Mouse (Mus musculus): ENCODE measurements around the gene Bcan. TPM values are rescaled to one million over a fixed set of nuclear protein-coding genes. Genes with fewer than 3 reads are reported as not detected.

Gene Bcan
- polyA plus RNA-seq, 1 experiment from 2014 or later, result not detected

DNA sequence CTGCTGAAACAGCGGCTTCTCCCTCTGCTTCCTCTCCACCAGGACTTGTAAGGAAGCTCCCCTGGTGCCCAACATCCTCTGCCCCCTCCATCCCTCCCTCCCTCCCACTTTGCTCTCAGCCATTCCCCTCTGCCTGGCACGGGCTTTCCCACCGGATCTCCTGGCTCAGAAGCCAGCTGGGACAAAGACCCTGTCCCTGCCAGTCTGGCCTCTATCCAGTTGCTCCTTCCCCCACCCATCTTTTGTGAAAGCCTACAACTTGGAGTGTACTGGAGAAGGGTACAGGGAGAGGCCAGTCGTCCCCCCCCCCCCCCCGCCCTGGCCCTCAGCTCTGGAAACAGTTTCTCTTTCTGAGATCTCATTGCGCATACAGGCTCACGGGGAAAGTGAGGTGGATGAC, 1.3 kb downstream of the Bcan start:
- Histone ChIP-seq H3K36me3 (replicated peaks; ENCODE audit: insufficient read depth, low read length) (no peaks in the 10 kb centered on the region), H3K27me3 (ENCODE audit: insufficient read depth, low read length) (peaks cover 97% of the 10 kb centered on the region), H3K9ac (replicated peaks) (no peak overlapping the region), H3K4me2 (ENCODE audit: low read depth, low read length) (no peak overlapping the region), H3K4me3 (ENCODE audit: low read depth, low read length) (no peak overlapping the region), H3K4me1 (ENCODE audit: insufficient read depth) (0 out of 2 replicates have a peak, but pooled peaks cover 4% of the 10 kb centered on the region), H3K9me3 (ENCODE audit: low read length) (no peaks in the 10 kb centered on the region), H3K27ac (ENCODE audit: low read depth) (no peak overlapping the region)
- DNase-seq (no peak), ATAC-seq (no peak)
- TF ChIP-seq CTCF (IDR thresholded peaks at IDR 0.05; ENCODE audit: low read depth) (no peak), EP300 (IDR thresholded peaks at IDR 0.05; ENCODE audit: low read depth) (no peak)
- 5% methylated on average over 6 of the region's 7 CpGs for WGBS (ENCODE audit: insufficient replicate concordance)

DNA sequence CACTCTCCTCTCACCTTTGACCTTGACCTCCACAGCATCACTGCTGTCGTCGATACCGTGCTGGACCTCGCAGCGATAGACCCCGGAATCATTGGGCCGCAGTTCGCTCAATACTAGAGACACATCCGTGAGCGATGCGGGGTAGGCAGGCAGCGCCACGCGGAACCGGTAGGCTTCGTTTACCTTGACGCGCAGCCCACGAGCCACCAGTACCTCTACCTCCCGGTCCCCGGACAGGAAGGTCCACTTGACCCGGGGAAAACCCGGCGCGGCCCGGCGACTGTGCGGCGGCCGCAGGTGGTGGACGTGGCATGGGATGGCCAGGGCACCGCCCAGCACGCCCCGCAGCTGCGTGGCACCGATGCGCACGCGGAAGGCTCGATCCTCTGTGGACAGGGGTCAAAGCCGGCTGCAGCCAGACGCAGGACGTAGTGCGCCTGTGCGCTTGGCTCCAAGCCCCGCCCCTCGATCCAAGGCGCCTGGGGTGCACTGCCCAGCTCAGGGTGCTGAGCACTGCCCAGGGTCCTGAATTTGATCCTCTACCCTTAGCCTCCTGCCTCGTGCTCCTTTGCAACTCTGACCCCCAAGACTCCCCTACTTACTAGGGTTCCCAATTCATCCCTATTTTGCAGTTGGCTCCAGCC, 2.9 kb downstream of the Bcan start:
- H3K4me1 ChIP-seq (ENCODE audit: insufficient read depth), result 0 out of 2 replicates have a peak, but pooled peaks cover 4% of the 10 kb centered on the region
- no peak for ATAC-seq
- TF ChIP-seq CTCF (IDR thresholded peaks at IDR 0.05; ENCODE audit: low read depth) (no peak), EP300 (IDR thresholded peaks at IDR 0.05; ENCODE audit: low read depth) (no peak)
- no peak overlapping the region for H3K27ac ChIP-seq (ENCODE audit: low read depth)
- DNase-seq, result no peak
- H3K4me2 ChIP-seq (ENCODE audit: low read depth, low read length), result peak overlapping the region; percentile 40
- 1% methylated on average over 48 of the region's 49 CpGs for WGBS (ENCODE audit: insufficient replicate concordance)
- H3K9ac ChIP-seq (replicated peaks), result no peak overlapping the region
- peaks cover 95% of the 10 kb centered on the region for H3K27me3 ChIP-seq (ENCODE audit: insufficient read depth, low read length)
- H3K36me3 ChIP-seq (replicated peaks; ENCODE audit: insufficient read depth, low read length), result no peaks in the 10 kb centered on the region
- peak overlapping the region; percentile 31; the same call in 1 of the 2 replicates for H3K4me3 ChIP-seq (ENCODE audit: low read depth, low read length)
- H3K9me3 ChIP-seq (ENCODE audit: low read length), result no peaks in the 10 kb centered on the region

DNA sequence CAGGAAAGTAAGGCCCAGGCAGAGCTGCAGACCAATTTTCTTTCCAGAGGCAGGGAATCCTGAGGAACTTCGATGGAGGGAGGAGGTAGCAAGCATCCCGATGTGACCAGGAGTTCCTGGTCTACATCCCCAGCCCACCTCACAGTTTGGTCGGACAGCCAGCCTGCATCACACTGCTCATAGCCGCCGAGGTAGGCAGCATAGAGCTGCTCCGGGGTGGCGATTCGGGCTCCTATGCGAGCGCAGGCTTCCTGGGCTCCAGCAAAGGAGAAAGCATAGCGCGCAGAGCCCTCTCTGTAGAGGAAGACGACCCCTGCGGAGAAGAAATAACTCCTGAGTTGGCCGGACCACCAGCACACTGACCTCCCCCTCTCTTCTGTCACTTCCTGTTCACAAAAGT, 3.6 kb downstream of the Bcan start:
- Histone ChIP-seq H3K27me3 (ENCODE audit: insufficient read depth, low read length) (peaks cover 90% of the 10 kb centered on the region), H3K9ac (replicated peaks) (no peak overlapping the region), H3K27ac (ENCODE audit: low read depth) (no peak overlapping the region), H3K36me3 (replicated peaks; ENCODE audit: insufficient read depth, low read length) (no peaks in the 10 kb centered on the region), H3K9me3 (ENCODE audit: low read length) (no peaks in the 10 kb centered on the region), H3K4me3 (ENCODE audit: low read depth, low read length) (no peak overlapping the region), H3K4me1 (ENCODE audit: insufficient read depth) (0 out of 2 replicates have a peak, but pooled peaks cover 4% of the 10 kb centered on the region), H3K4me2 (ENCODE audit: low read depth, low read length) (no peak overlapping the region)
- 2% methylated on average over 14 of the region's 15 CpGs for WGBS (ENCODE audit: insufficient replicate concordance)
- TF ChIP-seq EP300 (IDR thresholded peaks at IDR 0.05; ENCODE audit: low read depth) (no peak), CTCF (IDR thresholded peaks at IDR 0.05; ENCODE audit: low read depth) (no peak)
- DNase-seq, result no peak
- ATAC-seq, result no peak

DNA sequence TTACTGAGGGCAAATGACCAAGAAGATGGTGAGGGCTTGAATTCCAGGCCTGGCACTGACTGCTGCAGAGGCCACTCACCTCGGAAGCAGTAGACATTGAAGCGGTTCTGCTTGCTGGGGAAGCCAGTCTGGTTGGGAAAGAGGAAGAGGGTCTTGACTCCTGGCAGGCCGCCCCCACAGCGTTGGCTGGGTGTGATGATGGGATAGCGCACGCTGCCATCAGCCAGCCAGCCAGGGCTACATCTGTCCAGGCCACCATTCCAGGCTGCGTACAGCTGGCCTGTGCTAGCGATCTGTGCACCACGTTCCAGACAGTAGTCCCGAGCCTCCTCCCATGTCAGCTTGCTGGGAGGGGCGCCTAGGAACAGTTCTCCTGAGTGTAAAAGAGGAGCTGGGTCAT, 4.7 kb downstream of the Bcan start:
- H3K9me3 ChIP-seq (ENCODE audit: low read length), result no peaks in the 10 kb centered on the region
- WGBS (ENCODE audit: insufficient replicate concordance), result 29% methylated on average over 11 of the region's 11 CpGs
- no peak for DNase-seq
- no peak overlapping the region for H3K9ac ChIP-seq (replicated peaks)
- no peak overlapping the region for H3K4me2 ChIP-seq (ENCODE audit: low read depth, low read length)
- no peak for ATAC-seq
- no peak overlapping the region for H3K4me3 ChIP-seq (ENCODE audit: low read depth, low read length)
- H3K36me3 ChIP-seq (replicated peaks; ENCODE audit: insufficient read depth, low read length), result no peaks in the 10 kb centered on the region
- no peak for TF ChIP-seq CTCF (IDR thresholded peaks at IDR 0.05; ENCODE audit: low read depth)
- no peak for TF ChIP-seq EP300 (IDR thresholded peaks at IDR 0.05; ENCODE audit: low read depth)
- H3K27ac ChIP-seq (ENCODE audit: low read depth), result no peak overlapping the region
- H3K4me1 ChIP-seq (ENCODE audit: insufficient read depth), result 0 out of 2 replicates have a peak, but pooled peaks cover 4% of the 10 kb centered on the region
- peaks cover 80% of the 10 kb centered on the region for H3K27me3 ChIP-seq (ENCODE audit: insufficient read depth, low read length)

DNA sequence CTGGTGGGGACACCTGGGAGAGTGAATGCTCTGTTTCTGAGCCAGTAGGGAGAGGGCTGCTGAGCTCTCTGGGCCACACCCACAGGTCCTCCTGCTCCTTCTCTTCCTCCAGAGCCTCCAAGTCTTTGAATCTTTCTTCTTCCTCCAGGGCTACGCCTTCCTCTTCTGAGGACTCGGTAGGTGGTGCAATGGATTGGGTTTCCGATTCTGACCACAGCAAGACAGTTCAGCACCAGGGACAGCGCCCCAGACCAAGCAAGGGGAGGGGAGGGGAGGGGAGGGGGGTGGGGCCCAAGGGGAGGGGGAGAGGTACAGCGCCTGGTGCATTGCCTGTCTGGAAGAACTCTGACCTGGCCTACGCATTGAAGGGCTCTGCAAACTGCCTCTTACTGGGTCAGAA, 6.6 kb downstream of the Bcan start:
- peaks cover 61% of the 10 kb centered on the region for H3K27me3 ChIP-seq (ENCODE audit: insufficient read depth, low read length)
- ATAC-seq (no peak), DNase-seq (peak; percentile 79)

DNA sequence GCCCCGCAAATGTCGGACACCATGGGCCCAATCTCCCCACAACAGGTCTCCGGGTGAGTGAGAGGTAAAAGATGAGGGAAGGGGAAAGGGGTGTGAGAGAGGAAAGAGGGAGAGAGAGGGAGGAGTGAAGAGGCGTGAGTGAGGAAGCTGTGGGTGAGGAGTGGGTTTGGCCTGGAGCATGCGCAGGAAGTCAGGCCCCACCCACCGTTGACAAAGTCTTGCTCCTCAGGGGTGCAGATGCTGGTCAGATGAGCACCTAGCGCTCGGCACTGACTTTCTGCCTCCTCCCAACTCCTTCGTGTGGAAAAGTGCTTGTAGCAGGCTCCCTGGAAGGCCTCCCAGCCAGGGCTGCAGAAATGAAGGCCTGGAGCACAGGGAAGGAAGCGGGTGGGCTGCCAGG, 10.1 kb downstream of the Bcan start:
- no peak overlapping the region for H3K9ac ChIP-seq (replicated peaks)
- H3K4me1 ChIP-seq (ENCODE audit: insufficient read depth), result peaks cover 12% of the 10 kb centered on the region
- H3K4me3 ChIP-seq (ENCODE audit: low read depth, low read length), result no peak overlapping the region
- H3K27ac ChIP-seq (ENCODE audit: low read depth), result no peak overlapping the region
- WGBS (ENCODE audit: insufficient replicate concordance), result 24% methylated on average over 10 of the region's 10 CpGs
- TF ChIP-seq CTCF (IDR thresholded peaks at IDR 0.05; ENCODE audit: low read depth), result no peak
- TF ChIP-seq EP300 (IDR thresholded peaks at IDR 0.05; ENCODE audit: low read depth), result no peak
- peaks cover 46% of the 10 kb centered on the region for H3K27me3 ChIP-seq (ENCODE audit: insufficient read depth, low read length)
- H3K36me3 ChIP-seq (replicated peaks; ENCODE audit: insufficient read depth, low read length), result no peaks in the 10 kb centered on the region
- H3K9me3 ChIP-seq (ENCODE audit: low read length), result no peaks in the 10 kb centered on the region
- ATAC-seq, result no peak
- no peak overlapping the region for H3K4me2 ChIP-seq (ENCODE audit: low read depth, low read length)
- DNase-seq, result no peak

More for the DNA sequence above, 6.6 kb downstream of the Bcan start:
- Histone ChIP-seq H3K4me3 (ENCODE audit: low read depth, low read length) (no peak overlapping the region), H3K9ac (replicated peaks) (no peak overlapping the region), H3K4me1 (ENCODE audit: insufficient read depth) (0 out of 2 replicates have a peak, but pooled peaks cover 4% of the 10 kb centered on the region), H3K36me3 (replicated peaks; ENCODE audit: insufficient read depth, low read length) (no peaks in the 10 kb centered on the region), H3K27ac (ENCODE audit: low read depth) (no peak overlapping the region), H3K4me2 (ENCODE audit: low read depth, low read length) (no peak overlapping the region), H3K9me3 (ENCODE audit: low read length) (no peaks in the 10 kb centered on the region)
- TF ChIP-seq EP300 (IDR thresholded peaks at IDR 0.05; ENCODE audit: low read depth) (no peak), CTCF (IDR thresholded peaks at IDR 0.05; ENCODE audit: low read depth) (no peak)
- WGBS (ENCODE audit: insufficient replicate concordance), result 4% methylated on average over 5 of the region's 6 CpGs

Measured in liver, postnatal 0 days (tissue).